Mouse (Mus musculus) olfactory bulb, adult 2 months (tissue): Measurements from ENCODE around the gene Areg. TPM values are rescaled to one million over a fixed set of nuclear protein-coding genes. Genes with fewer than 3 reads are reported as not detected.

Source experiments
- H3K27ac ChIP-seq: fragments of 200-500 bp; 2 replicates; pipeline ENCODE4 v1.5.1; 2012; ENCODE audit warnings: low read depth, low read length; ENCODE audit not compliant: insufficient read depth
- H3K4me1 ChIP-seq: fragments of 200-500 bp; 2 replicates; pipeline ENCODE4 v1.6.1; 2012; ENCODE audit warnings: low read length; ENCODE audit not compliant: control insufficient read depth, insufficient read depth
- H3K4me3 ChIP-seq: fragments of 200-500 bp; 2 replicates; pipeline ENCODE4 v1.5.1; 2012; ENCODE audit warnings: mild to moderate bottlenecking, low read depth, low read length, moderate library complexity; ENCODE audit not compliant: insufficient read depth
- CTCF ChIP-seq: fragments of 200-500 bp; IDR thresholded peaks from 2 replicates; pipeline ENCODE4 v1.5.1; 2012; ENCODE audit warnings: low read depth, mild to moderate bottlenecking, low read length, moderate library complexity; ENCODE audit not compliant: insufficient read depth
- POLR2A ChIP-seq: fragments of 200-500 bp; IDR thresholded peaks from 2 replicates; pipeline ENCODE4 v1.6.1; 2012; ENCODE audit warnings: mild to moderate bottlenecking, low read depth, low read length, moderate library complexity; ENCODE audit not compliant: insufficient read depth
- WGBS: fragments of 180-500 bp; shearing (Covaris S2); methylation state at CpG from one replicate; pipeline ENCODE4 v1.1.7; 2018; 5-methylcytosine and 5-hydroxymethylcytosine counted together
- polyA plus RNA-seq: library from polyadenylated mRNA; stranded (reverse); fragments of >200 nt; gene quantifications from 2 replicates; pipeline ENCODE4 v1.2.4, GENCODE M21; 2012; ENCODE audit warnings: low replicate concordance; ENCODE audit not compliant: missing spikeins, insufficient read depth, insufficient read length

The Areg gene
- polyA plus RNA-seq, 1 experiment = not detected

DNA sequence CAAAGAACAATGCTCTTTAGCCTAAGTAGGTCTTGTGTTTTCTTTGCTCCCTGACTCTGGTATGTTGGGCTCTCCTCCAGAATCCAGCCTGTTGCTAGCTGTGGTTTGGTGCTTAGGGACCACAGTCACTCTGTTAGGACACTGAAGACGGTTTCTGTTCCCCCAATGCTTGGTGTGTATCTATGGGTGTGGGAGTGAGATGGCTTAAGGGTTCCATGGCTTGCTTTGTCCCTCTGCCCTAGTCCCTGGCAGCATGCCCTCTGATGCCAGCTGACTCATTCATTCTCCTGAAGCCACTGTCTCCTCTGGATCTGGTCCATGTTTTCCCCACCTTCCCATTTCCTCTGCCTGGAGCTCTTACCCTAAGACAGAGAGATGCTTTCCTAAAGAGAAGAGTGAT is 24.8 kb upstream of the Areg start:
- H3K4me3 ChIP-seq = no peak overlapping the region
- WGBS = 83% methylated on average over 1 of the region's 1 CpGs
- H3K4me1 ChIP-seq = no peaks in the 10 kb centered on the region
- H3K27ac ChIP-seq = no peak overlapping the region
- TF ChIP-seq POLR2A = no peak
- no peak for TF ChIP-seq CTCF

DNA sequence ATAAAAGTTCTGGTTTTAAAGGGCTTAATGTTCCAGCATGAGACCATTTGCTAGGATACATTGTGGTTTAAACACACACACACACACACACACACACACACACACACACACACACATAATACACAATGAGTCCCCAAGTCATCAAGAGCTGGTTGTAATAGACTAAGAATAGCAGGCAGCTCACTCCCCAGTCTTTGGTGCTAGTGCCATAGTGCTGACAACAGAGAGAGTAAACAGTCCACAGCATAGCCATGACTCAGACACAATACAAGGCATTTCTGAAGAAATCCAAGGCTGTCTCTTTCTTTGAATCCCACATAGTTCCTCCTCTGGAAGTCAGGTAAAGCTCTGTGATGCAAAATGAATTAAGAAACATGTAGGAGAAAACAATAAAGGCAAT is 20.8 kb upstream of the Areg start:
- no peaks in the 10 kb centered on the region for H3K4me1 ChIP-seq
- H3K27ac ChIP-seq = no peak overlapping the region
- H3K4me3 ChIP-seq = no peak overlapping the region
- TF ChIP-seq POLR2A = no peak
- TF ChIP-seq CTCF = no peak

DNA sequence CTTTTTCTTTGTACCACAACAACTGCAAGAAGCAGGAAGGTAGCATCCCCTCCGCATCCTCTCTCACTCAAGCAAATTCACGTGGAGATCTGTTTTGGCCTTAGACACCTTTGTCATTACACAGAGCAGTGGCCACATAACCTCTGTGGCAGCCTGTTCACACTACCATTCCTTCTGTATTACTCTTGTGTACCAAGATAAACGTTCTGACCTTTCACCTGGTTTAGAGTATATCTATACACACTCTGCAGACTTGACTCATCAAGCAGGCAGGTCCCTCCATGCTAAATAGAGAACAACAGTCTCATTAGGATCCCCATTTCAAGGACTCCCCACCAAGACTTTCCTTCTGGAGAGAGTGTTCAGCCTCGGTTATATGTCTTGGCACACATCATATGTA is 16.0 kb upstream of the Areg start:
- no peak overlapping the region for H3K27ac ChIP-seq
- no peak for TF ChIP-seq POLR2A
- 87% methylated on average over 4 of the region's 4 CpGs for WGBS

DNA sequence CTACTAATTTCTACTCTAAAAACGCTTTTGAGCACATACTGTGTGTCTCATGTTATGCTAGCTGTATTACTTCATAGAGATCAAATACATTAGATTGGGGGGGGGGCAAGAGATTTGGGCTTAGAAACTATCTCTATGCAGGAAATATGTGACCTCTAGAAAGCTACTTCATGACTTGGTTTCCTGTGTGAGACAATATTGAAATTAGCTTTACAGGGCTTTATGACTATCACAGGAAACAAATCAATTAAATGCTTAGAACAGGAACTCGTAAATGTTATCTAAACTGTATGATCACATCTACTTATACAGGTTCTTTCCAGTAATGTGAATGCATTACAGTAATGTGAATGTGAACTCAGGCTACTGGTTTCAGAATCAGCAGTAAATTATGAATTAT is 15.3 kb upstream of the Areg start:
- no peak for TF ChIP-seq CTCF
- H3K4me3 ChIP-seq = no peak overlapping the region
- WGBS = 90% methylated on average over 2 of the region's 2 CpGs

More for the DNA sequence above, 16.0 kb upstream of the Areg start:
- Histone ChIP-seq H3K4me3 (no peak overlapping the region), H3K4me1 (no peaks in the 10 kb centered on the region)

DNA sequence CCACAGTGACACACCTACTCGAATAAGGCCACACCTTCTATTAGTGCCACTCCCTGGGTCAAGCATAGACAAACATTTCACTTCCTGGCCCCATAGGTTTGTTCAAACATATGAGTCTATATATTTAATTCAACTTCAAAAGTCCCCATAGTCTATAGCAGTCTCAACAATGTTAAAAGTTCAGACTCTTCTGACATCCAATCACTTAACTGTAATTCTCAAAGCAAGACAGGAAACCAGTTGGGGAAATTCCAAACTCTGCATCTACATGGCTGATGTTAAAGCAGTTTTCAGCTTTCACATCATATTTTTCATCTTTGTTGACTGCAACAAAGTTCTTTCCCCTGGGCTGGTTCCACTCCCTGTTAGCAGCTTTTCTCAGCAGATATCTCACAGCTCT is 12.8 kb upstream of the Areg start:
- H3K4me1 ChIP-seq = no peaks in the 10 kb centered on the region
- WGBS = 94% methylated on average over 1 of the region's 1 CpGs
- TF ChIP-seq CTCF (no peak), POLR2A (no peak)
- H3K4me3 ChIP-seq = no peak overlapping the region
- H3K27ac ChIP-seq = no peak overlapping the region

More for the DNA sequence above, 15.3 kb upstream of the Areg start:
- Histone ChIP-seq H3K27ac (no peak overlapping the region), H3K4me1 (no peaks in the 10 kb centered on the region)

DNA sequence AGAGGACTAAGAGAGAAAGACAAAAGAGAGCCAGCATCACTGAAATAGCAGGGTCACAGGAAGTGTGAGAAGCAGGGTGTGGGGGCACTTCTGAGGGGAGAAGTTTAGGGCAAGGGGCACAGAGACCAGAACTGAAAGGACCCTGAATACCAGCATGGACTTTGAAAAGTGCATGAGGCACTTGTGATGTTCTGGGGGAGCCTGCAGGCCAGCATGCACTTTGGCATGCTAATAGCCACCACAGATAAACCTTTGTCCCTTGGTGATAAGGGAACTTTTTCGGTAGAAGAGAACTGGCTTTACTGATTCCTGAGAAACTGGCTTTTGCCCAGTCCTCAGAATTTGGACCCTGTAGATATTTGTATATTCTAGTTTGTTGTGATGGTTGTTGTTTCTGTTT is 4.4 kb upstream of the Areg start:
- no peak overlapping the region for H3K4me3 ChIP-seq
- TF ChIP-seq CTCF = no peak
- TF ChIP-seq POLR2A = no peak
- 76% methylated on average over 1 of the region's 1 CpGs for WGBS

DNA sequence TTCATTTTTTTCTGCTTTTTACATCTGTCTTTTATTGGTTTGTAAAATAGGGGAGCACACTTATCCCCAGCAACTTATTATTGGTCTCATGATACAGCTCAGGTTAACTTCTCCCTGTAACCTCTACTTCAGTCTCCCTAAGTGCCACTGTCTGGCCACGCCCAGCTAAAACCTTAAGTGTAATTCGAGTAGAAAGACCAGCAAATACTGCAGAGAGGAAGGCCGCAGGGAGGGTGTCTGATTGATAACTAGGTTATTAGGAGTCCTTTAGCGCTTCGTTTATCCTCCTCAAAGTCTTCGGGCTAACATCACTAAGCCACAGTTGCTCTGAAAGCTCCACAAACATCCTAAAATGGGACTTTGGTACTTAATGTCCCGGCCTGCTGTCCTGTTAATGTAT is 429 bp upstream of the Areg start:
- 24% methylated on average over 7 of the region's 7 CpGs for WGBS
- peaks cover 6% of the 10 kb centered on the region; the same call in 1 of the 2 replicates for H3K4me1 ChIP-seq
- H3K27ac ChIP-seq = no peak overlapping the region
- TF ChIP-seq POLR2A = no peak
- TF ChIP-seq CTCF = no peak
- H3K4me3 ChIP-seq = no peak overlapping the region

More for the DNA sequence above, 4.4 kb upstream of the Areg start:
- peaks cover 6% of the 10 kb centered on the region; the same call in 1 of the 2 replicates for H3K4me1 ChIP-seq
- H3K27ac ChIP-seq = no peak overlapping the region

DNA sequence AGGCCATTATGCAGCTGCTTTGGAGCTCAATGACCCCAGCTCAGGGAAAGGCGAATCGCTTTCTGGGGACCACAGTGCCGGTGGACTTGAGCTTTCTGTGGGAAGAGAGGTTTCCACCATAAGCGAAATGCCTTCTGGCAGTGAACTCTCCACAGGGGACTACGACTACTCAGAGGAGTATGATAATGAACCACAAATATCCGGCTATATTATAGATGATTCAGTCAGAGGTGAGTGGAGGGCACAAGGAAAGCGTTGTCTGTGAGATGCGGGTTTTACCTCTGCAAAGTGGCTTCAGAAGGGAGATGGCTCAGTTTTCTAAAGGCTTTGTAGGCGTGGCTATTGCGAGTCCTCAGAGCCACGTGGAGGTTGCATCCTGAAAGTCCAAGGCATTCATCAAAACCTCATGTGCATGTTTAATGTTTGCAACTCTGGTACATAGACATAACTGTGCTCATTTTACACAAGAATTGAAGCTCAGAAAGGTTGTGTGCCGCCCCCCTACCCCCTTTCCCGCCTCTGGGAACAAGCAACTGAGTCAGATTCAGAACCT is 1.6 kb downstream of the Areg start:
- Histone ChIP-seq H3K4me1 (peaks cover 8% of the 10 kb centered on the region; the same call in 1 of the 2 replicates), H3K4me3 (no peak overlapping the region), H3K27ac (no peak overlapping the region)
- 68% methylated on average over 13 of the region's 13 CpGs for WGBS
- TF ChIP-seq CTCF (no peak), POLR2A (no peak)

DNA sequence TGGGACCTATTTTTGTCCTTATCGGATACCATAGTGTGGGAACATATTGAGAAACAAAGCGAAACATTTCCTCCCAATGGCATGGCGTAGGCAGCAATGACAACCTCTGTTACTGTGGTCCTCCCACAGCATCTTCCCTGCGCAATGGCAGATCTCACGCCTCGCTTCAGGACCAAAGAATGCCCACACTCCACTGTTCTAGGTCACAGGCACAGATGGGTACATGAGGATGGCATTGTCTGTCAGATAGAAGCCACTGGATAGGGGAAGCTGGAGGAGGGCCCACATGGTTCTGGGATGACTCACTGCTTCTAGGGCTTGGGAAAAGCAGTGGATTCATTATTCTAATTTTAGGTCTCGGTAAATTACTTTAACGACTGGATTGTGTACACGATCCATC is 5.6 kb downstream of the Areg start:
- H3K4me1 ChIP-seq = peaks cover 2% of the 10 kb centered on the region; the same call in 1 of the 2 replicates
- 50% methylated on average over 9 of the region's 9 CpGs for WGBS
- no peak for TF ChIP-seq POLR2A
- no peak for TF ChIP-seq CTCF
- H3K27ac ChIP-seq = 0 out of 2 replicates have a peak overlapping the region, but pooled peaks have one; percentile 56
- no peak overlapping the region for H3K4me3 ChIP-seq

DNA sequence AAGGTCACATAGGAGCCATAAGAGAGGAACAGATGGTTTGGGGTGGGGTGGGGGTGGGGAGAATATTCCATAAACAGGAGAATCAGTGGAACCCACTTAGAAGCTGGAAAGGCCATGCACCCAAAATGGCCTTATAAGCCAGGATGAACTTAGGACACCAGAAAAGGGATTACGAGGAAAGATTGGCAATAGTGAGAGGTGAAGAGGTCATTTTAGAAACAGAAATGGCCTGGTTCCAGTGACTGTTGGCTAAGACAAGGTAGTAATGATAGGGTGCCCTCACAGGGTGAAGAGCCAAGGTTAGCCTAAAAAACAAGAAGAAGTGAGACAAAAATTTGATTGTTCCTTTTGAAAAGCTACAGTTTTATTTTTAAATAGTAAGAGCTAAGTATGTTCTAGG is 7.6 kb downstream of the Areg start:
- H3K4me3 ChIP-seq = no peak overlapping the region

More for the DNA sequence above, 7.6 kb downstream of the Areg start:
- no peak overlapping the region for H3K27ac ChIP-seq
- TF ChIP-seq CTCF = no peak
- TF ChIP-seq POLR2A = no peak
- WGBS = 90% methylated on average over 1 of the region's 1 CpGs
- H3K4me1 ChIP-seq = peaks cover 2% of the 10 kb centered on the region; the same call in 1 of the 2 replicates
